Mouse (Mus musculus): ENCODE measurements at regions not wholly inside any gene's neighbourhood (a gene's known extent, or its start where the extent isn't known, plus 50 kb on each side); places are given as distances from the start of the nearest gene placed in this dataset.

DNA sequence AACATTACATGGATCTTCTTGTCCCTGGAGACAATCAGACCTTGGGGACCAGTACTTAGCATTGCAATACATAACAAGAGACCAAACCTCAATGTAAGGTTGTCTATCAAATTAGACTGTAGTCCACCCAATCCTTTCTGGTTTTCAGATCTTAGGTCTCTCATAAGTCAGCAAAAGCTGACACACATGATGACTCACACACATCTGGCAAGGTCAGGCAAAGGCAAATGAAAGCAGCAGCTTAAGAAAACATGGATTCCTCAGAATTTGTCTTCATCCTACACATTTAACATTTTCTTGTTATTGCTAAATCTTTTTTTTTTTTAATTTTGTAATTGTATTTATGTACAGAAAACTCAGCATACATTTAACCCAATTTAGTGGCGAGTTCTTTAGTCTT, 52.0 kb downstream of the Gm11983 start:
- no peak overlapping the region for H3K4me2 ChIP-seq (ENCODE audit: low read depth, low read length)
- DNase-seq (no peak), ATAC-seq (no peak)
- TF ChIP-seq EP300 (IDR thresholded peaks at IDR 0.05; ENCODE audit: low read depth) (no peak), CTCF (IDR thresholded peaks at IDR 0.05; ENCODE audit: low read depth) (no peak)
- H3K4me3 ChIP-seq (ENCODE audit: low read depth, low read length): no peak overlapping the region
- H3K9ac ChIP-seq (replicated peaks): no peak overlapping the region
- no peaks in the 10 kb centered on the region for H3K27me3 ChIP-seq (ENCODE audit: insufficient read depth, low read length)
- no peaks in the 10 kb centered on the region for H3K4me1 ChIP-seq (ENCODE audit: insufficient read depth)
- no peaks in the 10 kb centered on the region for H3K36me3 ChIP-seq (replicated peaks; ENCODE audit: insufficient read depth, low read length)
- peaks cover 2% of the 10 kb centered on the region; the same call in 1 of the 2 replicates for H3K9me3 ChIP-seq (ENCODE audit: low read length)
- no peak overlapping the region for H3K27ac ChIP-seq (ENCODE audit: low read depth)
- WGBS (ENCODE audit: insufficient replicate concordance): 76% methylated on average over 1 of the region's 1 CpGs

DNA sequence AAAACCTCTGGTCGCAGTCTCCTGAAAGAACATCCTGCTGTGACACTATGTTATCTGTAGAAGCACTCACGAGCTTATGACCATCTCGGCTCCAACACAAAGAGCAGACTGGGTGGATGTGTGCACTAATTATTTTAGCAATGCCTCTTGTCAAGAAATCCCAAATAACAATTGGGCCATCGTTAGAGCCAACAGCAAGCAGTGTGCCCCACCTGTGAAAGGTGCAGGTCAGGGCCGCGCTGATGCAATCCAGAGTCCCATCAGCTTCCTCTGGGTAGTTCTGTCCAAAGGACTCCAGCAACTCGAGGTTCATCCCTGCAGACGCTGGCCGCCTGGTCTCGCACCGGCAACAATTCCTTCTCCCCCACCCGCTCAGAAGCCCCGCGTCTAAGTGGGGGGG, 54.6 kb downstream of the Gm11983 start:
- H3K27ac ChIP-seq (ENCODE audit: low read depth): no peak overlapping the region
- H3K4me1 ChIP-seq (ENCODE audit: insufficient read depth): no peaks in the 10 kb centered on the region
- 84% methylated on average over 14 of the region's 14 CpGs for WGBS (ENCODE audit: insufficient replicate concordance)
- TF ChIP-seq CTCF (IDR thresholded peaks at IDR 0.05; ENCODE audit: low read depth): no peak
- TF ChIP-seq EP300 (IDR thresholded peaks at IDR 0.05; ENCODE audit: low read depth): no peak
- H3K27me3 ChIP-seq (ENCODE audit: insufficient read depth, low read length): no peaks in the 10 kb centered on the region
- H3K9ac ChIP-seq (replicated peaks): no peak overlapping the region
- no peak overlapping the region for H3K4me2 ChIP-seq (ENCODE audit: low read depth, low read length)
- DNase-seq: no peak
- H3K9me3 ChIP-seq (ENCODE audit: low read length): no peaks in the 10 kb centered on the region; the same call in 1 of the 2 replicates
- no peak overlapping the region for H3K4me3 ChIP-seq (ENCODE audit: low read depth, low read length)
- no peak for ATAC-seq
- no peaks in the 10 kb centered on the region for H3K36me3 ChIP-seq (replicated peaks; ENCODE audit: insufficient read depth, low read length)

DNA sequence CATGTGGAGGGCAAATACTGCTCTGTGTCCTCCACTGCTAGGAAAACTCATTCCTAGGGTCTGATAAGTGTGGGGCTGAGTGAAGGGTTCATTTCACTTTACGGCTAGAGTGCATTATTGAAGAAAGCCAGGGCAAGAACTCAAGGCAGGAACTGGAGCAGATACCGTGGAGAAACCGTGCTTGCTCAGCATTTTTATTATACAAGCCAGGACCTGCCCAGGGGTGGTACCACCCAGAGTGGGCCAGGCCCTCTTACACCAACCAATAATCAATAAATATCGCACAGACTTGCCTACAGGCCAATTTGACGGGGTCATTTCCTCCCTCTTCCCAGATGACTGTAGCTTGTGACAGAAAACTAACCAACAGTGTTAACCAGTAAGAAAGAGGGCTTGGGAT, 57.7 kb downstream of the Gm11983 start:
- no peak overlapping the region for H3K4me2 ChIP-seq (ENCODE audit: low read depth, low read length)

DNA sequence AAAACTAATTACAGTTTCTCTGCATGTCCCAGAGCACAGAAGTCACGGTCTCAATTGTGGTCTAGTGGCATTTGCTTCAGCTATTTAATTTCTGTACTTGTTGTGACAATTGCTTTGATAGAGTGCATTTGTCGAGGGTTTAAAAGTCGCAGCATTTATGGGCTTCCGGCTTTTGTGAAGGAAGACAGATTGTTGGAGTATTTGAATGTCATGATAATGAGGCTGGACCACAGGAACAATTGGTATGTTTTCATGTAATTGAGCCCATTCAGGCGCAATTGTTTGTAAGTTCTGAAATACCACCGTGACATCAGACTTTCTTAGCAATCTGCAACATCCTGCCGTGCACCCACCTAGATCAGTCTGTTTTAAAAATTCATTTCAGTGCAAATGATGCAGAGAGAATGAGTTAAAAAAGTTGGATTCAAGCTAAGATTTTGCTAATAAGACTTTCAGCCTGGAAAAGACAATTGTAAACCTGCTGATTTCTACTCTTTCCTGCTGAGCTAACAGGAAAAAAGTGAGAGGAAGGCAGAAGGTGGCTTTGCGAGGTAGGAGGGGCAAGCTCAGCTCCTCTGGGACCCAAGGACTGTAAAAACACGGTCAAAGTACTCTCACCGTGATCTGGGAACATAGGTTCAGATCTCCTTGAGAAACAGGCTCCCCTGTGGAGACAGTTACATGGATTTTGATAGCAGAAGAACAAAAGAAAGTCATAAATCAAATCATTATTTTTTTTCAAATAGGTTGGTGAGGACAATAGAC, 58.7 kb downstream of the Gm11983 start:
- H3K27ac ChIP-seq (ENCODE audit: low read depth): no peak overlapping the region
- no peak for TF ChIP-seq CTCF (IDR thresholded peaks at IDR 0.05; ENCODE audit: low read depth)
- no peak for TF ChIP-seq EP300 (IDR thresholded peaks at IDR 0.05; ENCODE audit: low read depth)
- ATAC-seq: no peak

More for the DNA sequence above, 57.7 kb downstream of the Gm11983 start:
- Histone ChIP-seq H3K27me3 (ENCODE audit: insufficient read depth, low read length) (no peaks in the 10 kb centered on the region), H3K9ac (replicated peaks) (no peak overlapping the region), H3K27ac (ENCODE audit: low read depth) (no peak overlapping the region), H3K4me3 (ENCODE audit: low read depth, low read length) (no peak overlapping the region), H3K4me1 (ENCODE audit: insufficient read depth) (no peaks in the 10 kb centered on the region), H3K36me3 (replicated peaks; ENCODE audit: insufficient read depth, low read length) (no peaks in the 10 kb centered on the region), H3K9me3 (ENCODE audit: low read length) (no peaks in the 10 kb centered on the region)
- TF ChIP-seq EP300 (IDR thresholded peaks at IDR 0.05; ENCODE audit: low read depth) (no peak), CTCF (IDR thresholded peaks at IDR 0.05; ENCODE audit: low read depth) (no peak)
- no peak for ATAC-seq
- no peak for DNase-seq
- WGBS (ENCODE audit: insufficient replicate concordance): 58% methylated on average over 5 of the region's 5 CpGs

DNA sequence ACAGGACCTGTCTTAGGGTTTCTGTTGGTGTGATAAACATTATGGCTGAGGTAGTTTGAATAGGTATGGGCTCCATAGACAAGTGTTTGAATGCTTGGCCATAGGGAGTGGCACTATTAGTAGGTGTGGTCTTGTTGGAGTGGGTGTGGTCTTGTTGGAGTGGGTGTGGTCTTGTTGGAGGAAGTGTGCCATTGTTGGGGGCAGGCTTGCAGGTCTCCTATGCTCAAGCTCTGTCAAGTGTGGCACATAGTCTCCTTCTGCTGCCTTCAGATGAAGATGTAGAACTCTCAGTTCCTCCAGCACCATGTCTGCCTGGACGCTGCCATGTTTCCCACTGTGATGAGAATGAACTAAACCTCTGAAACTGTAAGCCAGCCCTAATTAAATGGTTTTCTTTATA, 59.9 kb downstream of the Gm11983 start:
- Histone ChIP-seq H3K4me1 (ENCODE audit: insufficient read depth) (no peaks in the 10 kb centered on the region), H3K4me3 (ENCODE audit: low read depth, low read length) (no peak overlapping the region), H3K27me3 (ENCODE audit: insufficient read depth, low read length) (no peaks in the 10 kb centered on the region), H3K9ac (replicated peaks) (no peak overlapping the region), H3K4me2 (ENCODE audit: low read depth, low read length) (no peak overlapping the region), H3K9me3 (ENCODE audit: low read length) (no peaks in the 10 kb centered on the region; the same call in 1 of the 2 replicates), H3K27ac (ENCODE audit: low read depth) (no peak overlapping the region), H3K36me3 (replicated peaks; ENCODE audit: insufficient read depth, low read length) (no peaks in the 10 kb centered on the region)
- ATAC-seq (no peak), DNase-seq (no peak)
- 79% methylated on average over 1 of the region's 1 CpGs for WGBS (ENCODE audit: insufficient replicate concordance)
- TF ChIP-seq CTCF (IDR thresholded peaks at IDR 0.05; ENCODE audit: low read depth) (no peak), EP300 (IDR thresholded peaks at IDR 0.05; ENCODE audit: low read depth) (no peak)

More for the DNA sequence above, 58.7 kb downstream of the Gm11983 start:
- H3K27me3 ChIP-seq (ENCODE audit: insufficient read depth, low read length): no peaks in the 10 kb centered on the region
- H3K4me3 ChIP-seq (ENCODE audit: low read depth, low read length): no peak overlapping the region
- H3K36me3 ChIP-seq (replicated peaks; ENCODE audit: insufficient read depth, low read length): no peaks in the 10 kb centered on the region
- 48% methylated on average over 10 of the region's 10 CpGs for WGBS (ENCODE audit: insufficient replicate concordance)
- H3K4me1 ChIP-seq (ENCODE audit: insufficient read depth): no peaks in the 10 kb centered on the region
- no peak overlapping the region for H3K9ac ChIP-seq (replicated peaks)
- no peak for DNase-seq
- H3K4me2 ChIP-seq (ENCODE audit: low read depth, low read length): no peak overlapping the region
- no peaks in the 10 kb centered on the region; the same call in 1 of the 2 replicates for H3K9me3 ChIP-seq (ENCODE audit: low read length)

DNA sequence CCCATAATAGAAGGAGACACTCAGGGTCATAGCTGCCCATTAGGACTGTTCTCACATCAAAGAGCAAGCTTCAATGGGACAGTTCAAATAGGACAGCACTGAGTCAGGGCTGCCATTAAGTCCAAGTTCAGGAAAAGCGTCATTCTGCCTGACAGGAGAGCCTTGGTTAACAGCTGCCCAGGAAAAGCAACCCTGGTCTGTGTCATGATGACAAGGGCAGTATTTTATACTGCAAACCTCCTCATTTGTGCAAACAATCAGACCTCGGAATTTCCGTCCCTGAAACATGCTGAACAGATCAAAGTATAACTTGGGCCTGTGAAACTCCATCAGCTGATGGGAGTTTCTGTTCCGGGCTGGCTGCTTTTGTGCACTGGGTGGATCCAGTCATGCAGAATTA, 62.8 kb downstream of the Gm11983 start:
- Histone ChIP-seq H3K27ac (ENCODE audit: low read depth) (no peak overlapping the region), H3K4me1 (ENCODE audit: insufficient read depth) (no peaks in the 10 kb centered on the region), H3K27me3 (ENCODE audit: insufficient read depth, low read length) (no peaks in the 10 kb centered on the region), H3K36me3 (replicated peaks; ENCODE audit: insufficient read depth, low read length) (no peaks in the 10 kb centered on the region), H3K4me2 (ENCODE audit: low read depth, low read length) (no peak overlapping the region), H3K9ac (replicated peaks) (no peak overlapping the region), H3K9me3 (ENCODE audit: low read length) (no peaks in the 10 kb centered on the region; the same call in 1 of the 2 replicates), H3K4me3 (ENCODE audit: low read depth, low read length) (no peak overlapping the region)
- DNase-seq (no peak), ATAC-seq (no peak)
- no peak for TF ChIP-seq CTCF (IDR thresholded peaks at IDR 0.05; ENCODE audit: low read depth)
- no peak for TF ChIP-seq EP300 (IDR thresholded peaks at IDR 0.05; ENCODE audit: low read depth)
- WGBS (ENCODE audit: insufficient replicate concordance): 59% methylated on average over 4 of the region's 4 CpGs

Measured in liver, postnatal 0 days (tissue).